ENCODE assay signal across 12 mouse cellular contexts in the genomic region with DNA sequence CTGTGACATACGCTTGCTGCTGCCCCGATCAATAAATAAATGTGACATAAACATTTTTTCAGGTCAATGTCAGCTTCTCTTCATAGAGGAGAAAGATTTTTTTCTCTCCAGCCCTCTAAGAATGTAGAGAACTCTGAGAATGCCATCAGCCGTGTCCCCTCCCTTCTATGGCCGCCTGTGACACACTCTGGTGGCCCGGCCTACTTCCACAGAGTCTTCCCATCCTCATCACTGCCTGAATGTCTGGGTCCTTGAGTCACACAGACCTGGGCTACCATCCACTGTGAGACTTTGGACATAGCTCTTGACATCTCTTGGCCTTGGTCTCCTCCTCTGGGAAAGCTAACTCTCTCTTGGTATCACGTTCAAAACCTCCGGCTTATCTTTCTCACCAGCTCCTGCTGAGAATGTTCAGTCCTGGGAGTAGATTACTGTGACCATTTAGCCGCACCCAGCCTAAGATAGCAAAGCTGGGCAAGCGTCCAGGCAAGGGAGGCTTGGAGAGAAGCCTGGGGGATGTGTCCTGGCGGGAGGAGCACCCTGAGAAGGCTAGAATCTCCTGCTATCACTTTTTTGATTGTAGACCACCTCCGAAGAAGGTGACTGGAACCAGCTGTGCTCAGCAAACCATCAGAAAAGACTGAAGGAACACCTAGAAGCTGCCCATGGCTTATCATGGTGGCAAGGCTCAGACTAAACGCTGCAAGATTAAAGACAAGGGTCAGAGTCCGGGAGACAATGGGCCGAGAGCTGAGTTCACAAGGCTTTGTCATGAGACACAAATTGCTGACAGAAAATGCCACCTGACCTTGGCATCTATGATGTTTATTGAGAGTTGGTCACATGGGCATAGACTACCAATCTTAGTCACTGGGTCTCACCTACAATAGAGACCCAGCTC. TPM values are rescaled to one million over a fixed set of nuclear protein-coding genes. Genes with fewer than 3 reads are reported as not detected.
DNase-seq lines count a peak whose midpoint lies in the region; ATAC-seq and TF ChIP-seq lines count a peak whose summit lies in the region.
"Had no signal": no experiment of that assay in that cellular context is flagged by ENCODE, and none has a peak within 500 bp of the region (broad histone marks: within the 10 kb centered on the region; RNA-seq: fewer than 3 reads in every experiment).

No protein-coding gene starts in this region.

- no peak for TF ChIP-seq CTCF in thymus, adult 2 months (IDR thresholded peaks at IDR 0.05; ENCODE audit: borderline replicate concordance, control insufficient read depth, extremely low read depth, insufficient read depth, low read length, poor library complexity)

- TF ChIP-seq POLR2A in thymus, adult 2 months (IDR thresholded peaks at IDR 0.05; ENCODE audit: control insufficient read depth, extremely low read depth, insufficient read depth, low read length, poor library complexity) = no peak

- peak; percentile 57 for DNase-seq in NIH3T3 (ENCODE audit: low read depth)
- DNase-seq in gastrocnemius, postnatal 10 days = peak; percentile 56
- DNase-seq in heart, postnatal 4 days = peak; percentile 82
- no peak for DNase-seq in thymus, adult 2 months
- DNase-seq in hindbrain, embryonic 11.5 days (ENCODE audit: low spot score) = no peak
- DNase-seq in cerebellum, adult 9-10 months = no peak
- DNase-seq in forebrain, embryonic 11.5 days (ENCODE audit: low spot score) = no peak
- DNase-seq: cerebellum, adult 8-10 months; thymus, adult 18-20 months had no signal

- peak; percentile 60 for ATAC-seq in megakaryocyte progenitor cell, adult 5-6 weeks (replicated peaks; ENCODE audit: poor library complexity)
- no peak for ATAC-seq in hindbrain, embryonic 11.5 days (ENCODE audit: low FRiP score)
- ATAC-seq in forebrain, embryonic 11.5 days (replicated peaks; ENCODE audit: low FRiP score) = no peak

- 93% methylated on average over 14 of the region's 14 CpGs for WGBS in thymus, adult 2 months
- WGBS in hindbrain, embryonic 11.5 days = 83% methylated on average over 14 of the region's 14 CpGs
- 87% methylated on average over 14 of the region's 14 CpGs for WGBS in forebrain, embryonic 11.5 days

- H3K27ac ChIP-seq in thymus, adult 2 months (ENCODE audit: control insufficient read depth, insufficient read depth, low read length) = no peak overlapping the region
- no peak overlapping the region for H3K27ac ChIP-seq in hindbrain, embryonic 11.5 days (ENCODE audit: low read depth, low read length)
- H3K27ac ChIP-seq in forebrain, embryonic 11.5 days (ENCODE audit: low read depth, low read length) = no peak overlapping the region
- H3K27ac ChIP-seq: neural tube, embryonic 12.5 days had no signal

- no peak overlapping the region for H3K9ac ChIP-seq in hindbrain, embryonic 11.5 days (ENCODE audit: low read depth, low read length)
- H3K9ac ChIP-seq in forebrain, embryonic 11.5 days (ENCODE audit: low read length) = no peak overlapping the region
- H3K9ac ChIP-seq: neural tube, embryonic 12.5 days had no signal

- H3K36me3 ChIP-seq in thymus, adult 2 months (ENCODE audit: control insufficient read depth, insufficient read depth, low read length) = no peaks in the 10 kb centered on the region
- no peaks in the 10 kb centered on the region for H3K36me3 ChIP-seq in hindbrain, embryonic 11.5 days (ENCODE audit: control insufficient read depth, insufficient read depth, low read length)
- no peaks in the 10 kb centered on the region for H3K36me3 ChIP-seq in forebrain, embryonic 11.5 days (ENCODE audit: control insufficient read depth, insufficient read depth, low read length)
- H3K36me3 ChIP-seq: neural tube, embryonic 12.5 days had no signal

- H3K27me3 ChIP-seq in thymus, adult 2 months (ENCODE audit: control insufficient read depth, insufficient read depth, low read length) = no peaks in the 10 kb centered on the region
- no peaks in the 10 kb centered on the region for H3K27me3 ChIP-seq in hindbrain, embryonic 11.5 days (ENCODE audit: control insufficient read depth, insufficient read depth, low read length)
- no peaks in the 10 kb centered on the region for H3K27me3 ChIP-seq in forebrain, embryonic 11.5 days (ENCODE audit: control insufficient read depth, insufficient read depth, low read length)
- H3K27me3 ChIP-seq: neural tube, embryonic 12.5 days had no signal

- no peaks in the 10 kb centered on the region for H3K9me3 ChIP-seq in hindbrain, embryonic 11.5 days (ENCODE audit: control insufficient read depth, low read length)
- no peaks in the 10 kb centered on the region for H3K9me3 ChIP-seq in forebrain, embryonic 11.5 days (ENCODE audit: control insufficient read depth, low read length)
- H3K9me3 ChIP-seq: neural tube, embryonic 12.5 days had no signal

- H3K4me3 ChIP-seq in thymus, adult 2 months (ENCODE audit: control insufficient read depth, insufficient read depth, low read length) = no peak overlapping the region
- H3K4me3 ChIP-seq in hindbrain, embryonic 11.5 days (ENCODE audit: low read depth, low read length) = no peak overlapping the region
- no peak overlapping the region for H3K4me3 ChIP-seq in forebrain, embryonic 11.5 days (ENCODE audit: low read depth, low read length)
- H3K4me3 ChIP-seq: neural tube, embryonic 12.5 days had no signal

- peaks cover 11% of the 10 kb centered on the region for H3K4me1 ChIP-seq in thymus, adult 2 months (replicated peaks; ENCODE audit: control insufficient read depth, insufficient read depth, low read length)
- 0 out of 2 replicates have a peak, but pooled peaks cover 2% of the 10 kb centered on the region for H3K4me1 ChIP-seq in hindbrain, embryonic 11.5 days (replicated peaks; ENCODE audit: control insufficient read depth, insufficient read depth, low read length)
- peaks cover 3% of the 10 kb centered on the region; the same call in 1 of the 2 replicates for H3K4me1 ChIP-seq in forebrain, embryonic 11.5 days (replicated peaks; ENCODE audit: control insufficient read depth, insufficient read depth, low read length)

- H3K4me2 ChIP-seq in hindbrain, embryonic 11.5 days (replicated peaks; ENCODE audit: low read depth, low read length) = no peak overlapping the region
- H3K4me2 ChIP-seq in forebrain, embryonic 11.5 days (ENCODE audit: low read depth, low read length, severe bottlenecking) = no peak overlapping the region
- H3K4me2 ChIP-seq: neural tube, embryonic 12.5 days had no signal

RNA-seq across cellular contexts. Expression of gene Ccdc63, which starts 3.9 kb away (rescaled TPM):
- total RNA-seq in gastrocnemius, postnatal 10 days (2021) = not detected
- total RNA-seq in heart, postnatal 4 days (2021) = under 1 TPM in 1 of 2 experiments, not detected in 1; 0.36 TPM
- 0.51 and 0.52 TPM in 2 replicates for total RNA-seq in megakaryocyte progenitor cell, adult 5-6 weeks (2015)
- 1.5 and 3.5 TPM in 2 replicates for total RNA-seq in megakaryocyte progenitor cell, adult 5-6 weeks (2017)
- polyA plus RNA-seq in thymus, adult 2 months (2012; rRNA removed) = 0.23 and 0.42 TPM in 2 replicates
- not detected in 2 replicates for polyA plus RNA-seq in hindbrain, embryonic 11.5 days (2014; fragmentation: Nextera tagmentation; extraction: Ambion mirVana)
- not detected in 2 replicates for polyA plus RNA-seq in forebrain, embryonic 11.5 days (2014; fragmentation: Nextera tagmentation; extraction: Ambion mirVana)
- total RNA-seq: liver, adult 2 months had no signal
- polyA plus RNA-seq: liver, adult 2 months; neural tube, embryonic 12.5 days had no signal

RNA-seq across cellular contexts. Expression of gene Ppp1cc, which starts 21.3 kb away (rescaled TPM):
- 100 to 1,000 TPM; 144 to 156 TPM for total RNA-seq in gastrocnemius, postnatal 10 days (2021)
- total RNA-seq in heart, postnatal 4 days (2021) = 100 to 1,000 TPM; 216 to 217 TPM
- 431 and 436 TPM in 2 replicates for total RNA-seq in megakaryocyte progenitor cell, adult 5-6 weeks (2015)
- total RNA-seq in megakaryocyte progenitor cell, adult 5-6 weeks (2017) = 207 and 219 TPM in 2 replicates
- polyA plus RNA-seq in thymus, adult 2 months (2012; rRNA removed) = 194 and 220 TPM in 2 replicates
- polyA plus RNA-seq in hindbrain, embryonic 11.5 days (2014; fragmentation: Nextera tagmentation; extraction: Ambion mirVana) = 293 and 305 TPM in 2 replicates
- 364 and 378 TPM in 2 replicates for polyA plus RNA-seq in forebrain, embryonic 11.5 days (2014; fragmentation: Nextera tagmentation; extraction: Ambion mirVana)

RNA-seq across cellular contexts. Expression of gene Myl2, which starts 36.0 kb away (rescaled TPM):
- total RNA-seq in gastrocnemius, postnatal 10 days (2021) = 100 to 1,000 TPM; 526 to 721 TPM
- over 10,000 TPM; 18,495 to 19,403 TPM for total RNA-seq in heart, postnatal 4 days (2021)
- total RNA-seq in megakaryocyte progenitor cell, adult 5-6 weeks (2015) = not detected in 2 replicates
- total RNA-seq in megakaryocyte progenitor cell, adult 5-6 weeks (2017) = not detected in 2 replicates
- polyA plus RNA-seq in thymus, adult 2 months (2012; rRNA removed) = 0.79 and 169 TPM in 2 replicates
- 0.77 and 1.2 TPM in 2 replicates for polyA plus RNA-seq in hindbrain, embryonic 11.5 days (2014; fragmentation: Nextera tagmentation; extraction: Ambion mirVana)
- polyA plus RNA-seq in forebrain, embryonic 11.5 days (2014; fragmentation: Nextera tagmentation; extraction: Ambion mirVana) = not detected in 2 replicates
- polyA plus RNA-seq: liver, adult 2 months had no signal

Comparison
In these comparisons a context has a peak if more than half of its experiments do, and no peak if none do; other contexts are left out.
1. DNase-seq: peak in NIH3T3 (single experiment), gastrocnemius, postnatal 10 days (single experiment) and heart, postnatal 4 days (single experiment); none in thymus, adult 2 months (single experiment), hindbrain, embryonic 11.5 days (single experiment), cerebellum, adult 9-10 months (single experiment) and forebrain, embryonic 11.5 days (single experiment).
2. RNA of gene Myl2, which starts 36.0 kb away (total RNA-seq): 18,495 to 19,403 TPM in heart, postnatal 4 days and 526 to 721 TPM in gastrocnemius, postnatal 10 days; not detected in megakaryocyte progenitor cell, adult 5-6 weeks; every median in the first group is over 100 times any median in the second.